25 mouse cellular contexts compared by ENCODE assay signal in genomic region chr11:105349780-105350324, GRCm38 (mm10). TPM values are rescaled to one million over a fixed set of nuclear protein-coding genes. Genes with fewer than 3 reads are reported as not detected.
DNase-seq lines count a peak whose midpoint lies in the region; ATAC-seq and TF ChIP-seq lines count a peak whose summit lies in the region.
"Had no signal": no experiment of that assay in that cellular context is flagged by ENCODE, and none has a peak within 500 bp of the region (broad histone marks: within the 10 kb centered on the region; RNA-seq: fewer than 3 reads in every experiment).

No protein-coding gene starts in this region.

- no peak overlapping the region for H3K9ac ChIP-seq in heart, embryonic 13.5 days
- no peak overlapping the region for H3K9ac ChIP-seq in liver, embryonic 12.5 days
- no peak overlapping the region for H3K9ac ChIP-seq in liver, postnatal 0 days (replicated peaks)
- H3K9ac ChIP-seq: hindbrain, embryonic 14.5 days; limb, embryonic 15.5 days; lung, embryonic 15.5 days; neural tube, embryonic 13.5 days had no signal

- H3K27me3 ChIP-seq in erythroblast, embryonic 14.5 days (ENCODE audit: control insufficient read depth), result peaks cover 3% of the 10 kb centered on the region; the same call in 1 of the 2 replicates
- H3K27me3 ChIP-seq in heart, embryonic 13.5 days (replicated peaks), result no peaks in the 10 kb centered on the region
- no peaks in the 10 kb centered on the region; the same call in 1 of the 2 replicates for H3K27me3 ChIP-seq in liver, embryonic 12.5 days (replicated peaks)
- H3K27me3 ChIP-seq in liver, postnatal 0 days (ENCODE audit: insufficient read depth, low read length), result no peaks in the 10 kb centered on the region
- H3K27me3 ChIP-seq: limb, embryonic 15.5 days; lung, embryonic 15.5 days; neural tube, embryonic 13.5 days had no signal

- no peaks in the 10 kb centered on the region for H3K36me3 ChIP-seq in erythroblast, embryonic 14.5 days (ENCODE audit: control insufficient read depth)
- H3K36me3 ChIP-seq in heart, embryonic 13.5 days, result peaks cover 40% of the 10 kb centered on the region
- H3K36me3 ChIP-seq in liver, embryonic 12.5 days, result 0 out of 2 replicates have a peak, but pooled peaks cover 4% of the 10 kb centered on the region
- no peaks in the 10 kb centered on the region for H3K36me3 ChIP-seq in liver, postnatal 0 days (replicated peaks; ENCODE audit: insufficient read depth, low read length)
- H3K36me3 ChIP-seq: neural tube, embryonic 13.5 days had no signal

- WGBS in heart, embryonic 13.5 days, result 69% methylated on average over 19 of the region's 19 CpGs
- 56% methylated on average over 19 of the region's 19 CpGs for WGBS in liver, embryonic 12.5 days (ENCODE audit: insufficient replicate concordance)
- 80% methylated on average over 19 of the region's 19 CpGs for WGBS in liver, postnatal 0 days (ENCODE audit: insufficient replicate concordance)

- DNase-seq in heart, postnatal 14 days, result no peak
- DNase-seq in liver, postnatal 0 days, result peak; percentile 55
- no peak for DNase-seq in spleen, adult 18-20 months
- DNase-seq: adrenal gland, postnatal 14 days; cerebellum, adult 11 months; gastrocnemius, postnatal 36 days; heart, postnatal 10 days; kidney, adult 11 months; kidney, postnatal 14 days; layer of hippocampus, adult 9-11 months had no signal

- TF ChIP-seq CTCF in liver, postnatal 0 days (IDR thresholded peaks at IDR 0.05; ENCODE audit: low read depth), result no peak

- peaks cover 43% of the 10 kb centered on the region for H3K4me1 ChIP-seq in erythroblast, embryonic 14.5 days (ENCODE audit: control insufficient read depth)
- H3K4me1 ChIP-seq in heart, embryonic 13.5 days, result peaks cover 55% of the 10 kb centered on the region
- peaks cover 71% of the 10 kb centered on the region for H3K4me1 ChIP-seq in liver, embryonic 12.5 days
- H3K4me1 ChIP-seq in liver, postnatal 0 days (ENCODE audit: insufficient read depth), result peaks cover 14% of the 10 kb centered on the region

- H3K9me3 ChIP-seq in erythroblast, embryonic 14.5 days (ENCODE audit: control insufficient read depth, low read length), result no peaks in the 10 kb centered on the region
- no peaks in the 10 kb centered on the region for H3K9me3 ChIP-seq in heart, embryonic 13.5 days
- H3K9me3 ChIP-seq in liver, embryonic 12.5 days (replicated peaks), result no peaks in the 10 kb centered on the region
- H3K9me3 ChIP-seq in liver, postnatal 0 days (ENCODE audit: low read length), result no peaks in the 10 kb centered on the region
- H3K9me3 ChIP-seq: limb, embryonic 10.5 days; limb, embryonic 15.5 days; lung, embryonic 15.5 days; neural tube, embryonic 13.5 days had no signal

- no peak for TF ChIP-seq EP300 in liver, postnatal 0 days (IDR thresholded peaks at IDR 0.05; ENCODE audit: low read depth)

- H3K27ac ChIP-seq in heart, embryonic 13.5 days (replicated peaks), result no peak overlapping the region
- peak overlapping the region; percentile 53 for H3K27ac ChIP-seq in liver, embryonic 12.5 days
- no peak overlapping the region for H3K27ac ChIP-seq in liver, postnatal 0 days (ENCODE audit: low read depth)
- H3K27ac ChIP-seq: hindbrain, embryonic 14.5 days; limb, embryonic 10.5 days; limb, embryonic 15.5 days; lung, embryonic 15.5 days; neural tube, embryonic 13.5 days had no signal

- H3K4me3 ChIP-seq in erythroblast, embryonic 14.5 days (replicated peaks), result peak overlapping the region; percentile 17
- no peak overlapping the region for H3K4me3 ChIP-seq in heart, embryonic 13.5 days
- H3K4me3 ChIP-seq in liver, embryonic 12.5 days, result peak overlapping the region; percentile 23; the same call in 1 of the 2 replicates
- no peak overlapping the region for H3K4me3 ChIP-seq in liver, postnatal 0 days (ENCODE audit: low read depth, low read length)
- H3K4me3 ChIP-seq: limb, embryonic 10.5 days; limb, embryonic 15.5 days; lung, embryonic 15.5 days; myocyte; neural tube, embryonic 13.5 days had no signal

- no peak for ATAC-seq in erythroblast, adult 5-6 weeks (replicated peaks; ENCODE audit: low FRiP score, poor library complexity, severe bottlenecking)
- ATAC-seq in heart, embryonic 13.5 days (ENCODE audit: extremely low read depth, insufficient number of reproducible peaks, low FRiP score, low TSS enrichment), result peak; percentile 52; the same call in 1 of the 2 replicates
- ATAC-seq in liver, embryonic 12.5 days, result peak; percentile 77
- ATAC-seq in liver, postnatal 0 days, result peak; percentile 49
- ATAC-seq in erythroid progenitor cell, adult 5-6 weeks (replicated peaks; ENCODE audit: low FRiP score, poor library complexity, severe bottlenecking), result no peak
- ATAC-seq: forebrain, embryonic 14.5 days had no signal

- intact Hi-C loops in heart, postnatal 14 days (cut with DNase I), result loop anchor here (2.0 to 5.0 kb wide), 3 partner anchors 78 to 561 kb away; no protein-coding TSS in a partner anchor

- peak overlapping the region; percentile 1; the same call in 1 of the 2 replicates for H3K4me2 ChIP-seq in heart, embryonic 13.5 days
- peak overlapping the region; percentile 57 for H3K4me2 ChIP-seq in liver, embryonic 12.5 days
- H3K4me2 ChIP-seq in liver, postnatal 0 days (ENCODE audit: low read depth, low read length), result peak overlapping the region; percentile 42
- H3K4me2 ChIP-seq: hindbrain, embryonic 14.5 days; limb, embryonic 15.5 days; lung, embryonic 15.5 days; midbrain, embryonic 11.5 days; neural tube, embryonic 13.5 days had no signal

RNA-seq across cellular contexts. Expression of gene Mrc2, which starts 57.4 kb away (rescaled TPM):
- 0.01 and 0.03 TPM in 2 replicates for polyA plus RNA-seq in erythroblast, embryonic 14.5 days (2012)
- total RNA-seq in erythroblast, adult 5-6 weeks (2015; ENCODE audit: low replicate concordance), result 0.63 TPM in 1 of 2 replicates, not detected in the other
- total RNA-seq in erythroblast, adult 5-6 weeks (2017; ENCODE audit: low replicate concordance), result not detected in 2 replicates
- polyA plus RNA-seq in heart, embryonic 13.5 days (2015; fragmentation: Nextera tagmentation; extraction: Ambion mirVana), result 8.6 and 9.8 TPM in 2 replicates
- 10 to 100 TPM; 27.0 to 28.5 TPM for total RNA-seq in heart, postnatal 14 days (2021)
- polyA plus RNA-seq in liver, embryonic 12.5 days (2016; fragmentation: Nextera tagmentation; extraction: Ambion mirVana), result 2.8 and 3.2 TPM in 2 replicates
- polyA plus RNA-seq in liver, postnatal 0 days (2015; fragmentation: Nextera tagmentation; extraction: Ambion mirVana), result 0.25 and 0.32 TPM in 2 replicates
- not detected in 2 replicates for total RNA-seq in erythroid progenitor cell, adult 5-6 weeks (2015; ENCODE audit: low replicate concordance)
- total RNA-seq in erythroid progenitor cell, adult 5-6 weeks (2017; ENCODE audit: low replicate concordance), result not detected in 2 replicates
- total RNA-seq: common myeloid progenitor, adult 5-6 weeks; megakaryocyte progenitor cell, adult 5-6 weeks had no signal

Comparison
In these comparisons a context has a peak if more than half of its experiments do, and no peak if none do; other contexts are left out.
1. H3K4me3 ChIP-seq: peak in erythroblast, embryonic 14.5 days (single experiment) and liver, embryonic 12.5 days (single experiment); none in heart, embryonic 13.5 days (single experiment) and liver, postnatal 0 days (single experiment).
2. ATAC-seq: peak in heart, embryonic 13.5 days (single experiment), liver, embryonic 12.5 days (single experiment) and liver, postnatal 0 days (single experiment); none in erythroblast, adult 5-6 weeks (single experiment) and erythroid progenitor cell, adult 5-6 weeks (single experiment).
3. H3K4me2 ChIP-seq: peak in every context shown above with its lines; median percentile 57 in liver, embryonic 12.5 days; 42 in liver, postnatal 0 days; 1 in heart, embryonic 13.5 days.